Mouse (Mus musculus): ENCODE measurements around the gene Mybpc1.
"Not testable (repeated sequence)": the region's sequence is repeated elsewhere in the genome, so short reads cannot be mapped to it uniquely, and the experiment has no call there.

Gene Mybpc1

DNA sequence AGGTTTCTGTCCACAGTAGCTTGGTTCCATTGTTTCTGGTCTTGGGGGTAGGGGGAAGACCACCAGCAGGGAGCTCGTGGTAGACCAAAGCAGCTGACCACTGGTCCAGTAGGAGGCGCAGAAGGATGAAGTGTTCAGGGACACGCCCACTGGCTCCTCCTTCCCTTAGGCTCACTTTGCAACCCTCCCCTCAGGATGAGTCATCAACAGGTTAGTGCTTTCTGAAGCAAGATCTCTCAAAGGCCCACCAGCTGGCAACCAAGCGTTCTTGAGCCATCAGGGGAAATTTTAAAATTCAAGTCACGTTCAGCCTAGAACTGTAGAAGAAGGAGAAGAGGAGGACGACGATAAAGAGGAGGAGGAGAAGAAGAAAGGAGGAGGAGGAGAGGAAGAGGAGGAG lies 113.3 kb downstream of the Mybpc1 start:
- DNase-seq: no peak

DNA sequence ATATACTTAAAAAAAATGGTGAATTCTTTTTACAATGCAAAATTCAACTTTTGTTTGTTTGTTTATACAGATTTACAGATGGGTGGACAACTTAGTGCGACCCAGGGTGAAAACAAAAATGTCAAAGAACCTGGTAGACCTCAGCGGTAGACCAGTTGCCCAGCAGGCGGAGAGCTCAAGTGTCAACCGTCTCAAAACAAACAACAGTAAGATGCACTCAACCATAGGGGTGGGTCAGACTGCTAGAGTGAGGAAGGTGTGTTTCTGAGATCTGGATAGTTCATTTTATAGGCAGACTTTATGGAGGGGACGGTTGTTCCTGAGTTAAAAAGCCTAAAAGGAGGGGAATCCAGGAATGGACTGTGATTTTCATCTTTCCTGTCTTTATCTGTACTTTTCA lies 116.3 kb downstream of the Mybpc1 start:
- DNase-seq: no peak

DNA sequence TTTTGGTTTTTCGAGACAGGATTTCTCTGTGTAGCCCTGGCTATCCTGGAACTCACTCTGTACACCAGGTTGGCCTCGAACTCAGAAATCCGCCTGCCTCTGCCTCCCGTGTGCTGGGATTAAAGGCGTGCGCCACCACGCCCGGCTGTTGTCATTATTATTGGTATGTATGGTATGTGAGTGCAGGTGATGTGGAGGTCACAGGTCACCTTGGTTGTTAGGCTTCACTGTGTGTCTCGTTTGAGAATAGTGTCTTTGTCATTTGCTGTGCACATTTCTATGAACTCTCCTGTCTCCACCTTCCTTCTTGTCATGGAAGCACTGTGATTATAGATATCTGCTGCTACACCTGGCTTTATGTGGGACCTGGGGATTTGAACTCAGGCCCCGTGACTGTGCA lies 122.1 kb downstream of the Mybpc1 start:
- not testable (repeated sequence) for DNase-seq
